ENCODE assay signal across 8 mouse cellular contexts in the genomic region with DNA sequence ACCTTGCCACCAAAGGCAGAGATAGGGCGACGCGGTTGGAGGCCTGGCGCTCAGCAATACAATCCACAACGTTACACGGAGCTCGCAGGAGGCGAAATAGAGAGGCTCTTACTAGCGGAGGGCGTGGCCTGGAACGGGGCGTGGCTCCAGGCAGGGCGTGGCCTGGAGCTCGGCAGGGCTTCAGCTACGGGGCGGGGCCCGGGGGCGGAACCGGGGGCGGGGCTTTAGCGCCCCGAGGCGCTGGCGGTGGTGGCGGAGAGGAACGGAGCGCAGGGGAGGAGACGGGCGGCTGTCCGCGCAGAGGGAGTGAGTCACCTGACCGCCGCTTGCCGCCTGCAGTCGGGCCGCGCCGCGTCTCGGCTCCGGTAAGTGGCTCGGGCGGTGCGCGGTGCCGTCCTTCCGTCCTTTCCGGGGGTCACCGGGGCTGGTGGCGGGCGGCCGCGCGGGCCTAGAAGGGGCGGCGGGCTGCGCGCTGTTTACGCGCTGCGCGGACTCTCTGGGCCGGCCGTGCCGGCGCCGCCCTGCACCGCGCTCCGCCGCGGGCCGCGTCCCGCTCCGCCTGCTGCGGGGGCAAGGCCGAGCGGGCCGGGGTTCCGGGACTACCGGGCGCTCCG. TPM values are rescaled to one million over a fixed set of nuclear protein-coding genes. Genes with fewer than 3 reads are reported as not detected.
A peak's percentile ranks its signal among the peaks of the same experiment; 100 is the strongest.
DNase-seq lines count a peak whose midpoint lies in the region; ATAC-seq lines count a peak whose summit lies in the region.

Gene Bach1 (plus strand): TSS at position 254 of the 614 bp plus-strand sequence.

- peak; percentile 77 to 87 for DNase-seq in gastrocnemius, adult 8-10 months (ENCODE audit: low spot score in 2 of 2)
- peak; percentile 41 for DNase-seq in hindlimb bud, embryonic 11.5 days (ENCODE audit: extremely low spot score, low read depth, low spot score)
- DNase-seq in left cerebral cortex, postnatal 10 days (ENCODE audit: extremely low spot score in 1 of 2, low spot score in 2 of 2) = peak; percentile 87 to 95
- peak; percentile 90 for DNase-seq in right cerebral cortex, postnatal 25 days
- peak; percentile 92 to 94 for DNase-seq in urinary bladder, postnatal 4 days (ENCODE audit: low spot score in 2 of 2)

- peak; percentile 80 for ATAC-seq in activated CD4-positive, CD25-positive, alpha-beta regulatory T cell, adult 4 months
- peak; percentile 59 for ATAC-seq in common myeloid progenitor, adult 5-6 weeks (replicated peaks; ENCODE audit: low read depth, poor library complexity, severe bottlenecking)
- peak; percentile 64 for ATAC-seq in megakaryocyte-erythroid progenitor cell, adult 5-6 weeks (replicated peaks; ENCODE audit: low FRiP score, low TSS enrichment, poor library complexity, severe bottlenecking)

- intact Hi-C loops in left cerebral cortex, postnatal 10 days (cut with DNase I) = loop anchor here (5.0 to 10.0 kb wide), 2 partner anchors 96 to 194 kb away; no protein-coding TSS in a partner anchor

RNA-seq across cellular contexts. Expression of gene Bach1, which starts in this region (rescaled TPM):
- 1 to 10 TPM; 2.3 TPM for polyA plus RNA-seq in activated CD4-positive, CD25-positive, alpha-beta regulatory T cell, adult 4 months (2017; shearing (Covaris generic))
- total RNA-seq in common myeloid progenitor, adult 5-6 weeks (2017) = 29.2 and 33.9 TPM in 2 replicates
- 10 to 100 TPM; 17.0 to 24.5 (median 20.0) TPM for total RNA-seq in gastrocnemius, adult 8-10 months (2022)
- total RNA-seq in left cerebral cortex, postnatal 10 days (2021) = 10 to 100 TPM; 18.0 to 18.4 TPM
- total RNA-seq in megakaryocyte-erythroid progenitor cell, adult 5-6 weeks (2014; fragmentation: Nextera tagmentation) = 16.2 and 16.8 TPM in 2 replicates
- total RNA-seq in megakaryocyte-erythroid progenitor cell, adult 5-6 weeks (2017) = 27.1 and 40.1 TPM in 2 replicates

Comparison
In these comparisons a context has a peak if more than half of its experiments do, and no peak if none do; other contexts are left out.
1. Peak in every context shown above with its lines: DNase-seq and ATAC-seq.
2. DNase-seq: peak in every context shown above with its lines; median percentile 93 in urinary bladder, postnatal 4 days; 91 in left cerebral cortex, postnatal 10 days; 90 in right cerebral cortex, postnatal 25 days; 82 in gastrocnemius, adult 8-10 months; 41 in hindlimb bud, embryonic 11.5 days.